Mouse (Mus musculus) hindbrain, embryonic 10.5 days (tissue): ENCODE data around the gene Gpc4. TPM values are rescaled to one million over a fixed set of nuclear protein-coding genes. Genes with fewer than 3 reads are reported as not detected.

Source experiments
- DNase-seq: peaks from one replicate; pipeline ENCODE4 v3.0.0-alpha.2; 2017; ENCODE audit warnings: low spot score
- H3K27ac ChIP-seq: fragments of 300-500 bp; sonication (generic); 2 replicates; pipeline ENCODE4 v1.5.1; 2016; ENCODE audit warnings: mild to moderate bottlenecking, moderate library complexity
- H3K27me3 ChIP-seq: fragments of 300-500 bp; sonication (generic); 2 replicates; pipeline ENCODE4 v1.6.1; 2016; ENCODE audit warnings: mild to moderate bottlenecking; ENCODE audit not compliant: poor library complexity, insufficient read depth, severe bottlenecking
- H3K36me3 ChIP-seq: fragments of 300-500 bp; sonication (generic); 2 replicates; pipeline ENCODE4 v1.6.1; 2016; ENCODE audit warnings: mild to moderate bottlenecking, moderate library complexity
- H3K4me1 ChIP-seq: fragments of 300-500 bp; sonication (generic); replicated peaks from 2 replicates; pipeline ENCODE4 v1.6.1; 2016; ENCODE audit warnings: mild to moderate bottlenecking
- H3K4me3 ChIP-seq: fragments of 300-500 bp; sonication (generic); 2 replicates; pipeline ENCODE4 v1.5.1; 2016; ENCODE audit warnings: mild to moderate bottlenecking, moderate library complexity
- H3K9me3 ChIP-seq: fragments of 300-500 bp; sonication (generic); 2 replicates; pipeline ENCODE4 v1.6.1; 2016; ENCODE audit warnings: mild to moderate bottlenecking, moderate library complexity
- WGBS: fragments of 180-500 bp; shearing (Covaris S2); methylation state at CpG from one replicate; pipeline ENCODE4 v1.1.7; 2016; 5-methylcytosine and 5-hydroxymethylcytosine counted together
- polyA plus RNA-seq: library from polyadenylated mRNA; unstranded; fragments of >200 nt; fragmentation: Nextera tagmentation; extraction: Ambion mirVana; gene quantifications from 2 replicates; pipeline ENCODE4 v1.2.1, GENCODE M21; 2016

The Gpc4 gene
- 28.4 and 29.2 TPM in 2 replicates for polyA plus RNA-seq

DNA sequence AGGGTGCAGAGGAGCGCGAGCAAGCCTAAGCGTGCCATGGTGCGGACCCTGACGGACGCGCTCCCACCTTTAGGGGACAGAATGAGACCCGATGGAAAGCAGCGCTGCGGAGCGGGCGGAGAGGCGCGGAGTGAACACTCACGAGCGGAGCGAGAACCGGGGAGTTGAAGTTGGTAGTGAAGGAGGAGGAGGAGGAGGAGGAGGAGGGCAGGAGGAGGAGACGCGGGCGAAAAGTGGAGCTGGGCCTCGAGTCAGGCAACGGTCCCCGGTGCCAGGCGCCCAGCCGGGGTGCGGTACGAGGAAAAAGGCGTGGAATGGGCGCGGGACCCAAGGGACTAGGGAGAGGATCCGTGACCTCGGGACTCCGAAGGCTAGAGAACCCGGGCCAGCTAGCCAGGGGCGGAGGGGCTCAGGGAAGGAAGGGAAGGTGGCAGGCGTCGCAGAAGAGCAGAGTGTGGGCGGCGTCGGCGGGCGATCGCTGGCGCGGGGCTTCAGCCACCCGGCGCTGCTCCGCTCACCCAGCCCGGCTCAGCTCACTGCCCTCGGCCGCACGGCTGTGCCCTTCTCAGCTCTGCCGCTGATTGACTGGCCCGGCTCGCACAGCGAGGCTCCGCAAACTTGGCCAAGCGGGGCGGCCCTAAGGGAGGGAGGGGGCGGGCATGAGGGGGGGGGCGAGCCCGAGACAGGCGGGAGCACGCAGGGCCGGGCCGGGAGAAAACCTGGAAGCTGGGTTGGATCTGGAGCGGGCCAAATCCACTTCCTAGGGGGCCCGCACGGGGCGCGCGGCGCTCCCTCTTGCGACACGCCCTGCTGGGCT is at the start of gene Gpc4:
TSS of gene Gpc4 (minus strand) at position 515 of the 817 bp plus-strand sequence.
- H3K36me3 ChIP-seq: no peaks in the 10 kb centered on the region
- WGBS: 16% methylated on average over 76 of the region's 76 CpGs
- peaks cover 51% of the 10 kb centered on the region for H3K27me3 ChIP-seq
- peak within 1 kb of the TSS; percentile 62 for H3K4me3 ChIP-seq
- H3K27ac ChIP-seq: peak within 1 kb of the TSS; percentile 86
- peaks cover 18% of the 10 kb centered on the region; the same call in 1 of the 2 replicates for H3K4me1 ChIP-seq
- DNase-seq: peak; percentile 80
- no peaks in the 10 kb centered on the region for H3K9me3 ChIP-seq

DNA sequence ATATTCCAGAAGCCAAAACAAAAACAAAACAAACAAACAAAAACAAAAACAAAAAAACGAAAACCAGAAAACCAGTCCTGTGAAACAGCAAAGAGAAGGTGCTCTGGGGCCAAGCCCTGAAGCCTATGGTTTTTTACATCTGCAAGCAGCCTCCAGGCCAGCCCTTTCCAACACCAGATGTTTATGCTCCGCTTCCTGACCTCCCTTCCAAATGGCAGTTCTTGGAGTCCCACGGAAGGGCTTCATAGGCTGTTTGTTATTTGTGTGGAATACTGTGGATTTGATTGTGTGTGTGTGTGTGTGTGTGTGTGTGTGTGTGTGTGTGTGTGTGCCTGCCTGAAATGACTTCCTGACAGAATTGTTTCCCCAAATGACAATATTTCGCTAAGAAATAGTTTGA is 47.8 kb upstream of the Gpc4 start:
- no peak for DNase-seq

DNA sequence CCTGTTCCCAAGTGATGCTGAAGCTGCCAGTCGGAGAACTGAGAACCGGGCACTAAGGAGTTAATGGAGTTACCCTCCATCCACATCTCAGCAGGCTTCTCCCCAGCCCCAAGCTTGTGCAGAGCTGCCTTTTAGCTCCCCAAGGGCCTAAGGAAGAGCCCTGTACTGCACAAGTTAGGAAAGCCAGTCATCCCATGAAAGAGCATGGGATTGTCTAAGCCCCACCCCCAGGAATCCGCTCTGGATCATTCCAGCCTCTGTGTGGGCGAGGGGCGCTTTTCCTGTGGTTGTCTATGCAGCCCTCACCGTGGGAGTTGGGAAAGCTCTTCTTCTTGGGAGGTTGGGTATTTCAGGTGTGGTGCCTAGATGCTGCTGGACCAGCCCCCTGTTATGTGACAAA is 34.8 kb upstream of the Gpc4 start:
- no peaks in the 10 kb centered on the region for H3K9me3 ChIP-seq
- H3K4me3 ChIP-seq: no peak overlapping the region
- H3K27me3 ChIP-seq: peaks cover 8% of the 10 kb centered on the region
- 21% methylated on average over 6 of the region's 6 CpGs for WGBS
- H3K4me1 ChIP-seq: peaks cover 9% of the 10 kb centered on the region
- DNase-seq: peak; percentile 8
- H3K27ac ChIP-seq: no peak overlapping the region
- no peaks in the 10 kb centered on the region for H3K36me3 ChIP-seq

More for the DNA sequence above, 47.8 kb upstream of the Gpc4 start:
- Histone ChIP-seq H3K9me3 (no peaks in the 10 kb centered on the region), H3K36me3 (no peaks in the 10 kb centered on the region), H3K27ac (no peak overlapping the region), H3K4me3 (no peak overlapping the region), H3K27me3 (no peaks in the 10 kb centered on the region), H3K4me1 (no peaks in the 10 kb centered on the region)
- 79% methylated on average over 4 of the region's 4 CpGs for WGBS

DNA sequence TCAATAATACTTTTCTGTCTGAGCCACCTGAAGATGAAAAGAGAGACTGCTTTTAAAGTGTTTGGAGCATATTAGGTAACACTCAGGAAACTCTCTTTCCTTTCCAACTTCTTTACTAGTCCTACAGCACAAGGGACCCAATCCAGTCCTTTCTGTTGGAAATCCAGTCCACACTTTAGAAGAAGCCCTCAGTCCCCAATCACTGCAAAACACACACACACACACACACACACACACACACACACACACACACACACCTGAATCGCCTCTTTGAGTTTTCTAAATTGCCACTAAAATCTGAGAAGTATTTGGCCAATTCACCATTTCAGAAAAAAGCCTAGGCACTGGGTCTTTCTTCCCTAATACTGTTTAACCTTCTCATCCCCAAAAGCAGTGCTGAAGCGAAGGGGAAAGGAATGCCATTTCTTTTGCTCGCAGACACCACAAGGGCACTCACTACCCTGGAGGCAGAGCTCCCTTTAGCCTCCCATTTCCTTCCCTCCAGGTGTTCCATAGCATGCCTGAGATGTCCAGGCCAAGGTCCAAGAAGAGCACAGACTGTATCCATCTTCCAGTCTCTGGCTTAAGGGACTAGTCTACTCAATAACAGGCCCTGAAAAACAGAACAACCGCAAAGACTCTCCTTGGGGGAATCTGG is 28.4 kb upstream of the Gpc4 start:
- DNase-seq: peak; percentile 13
- no peak overlapping the region for H3K27ac ChIP-seq
- no peaks in the 10 kb centered on the region for H3K36me3 ChIP-seq
- H3K4me3 ChIP-seq: no peak overlapping the region
- WGBS: 25% methylated on average over 4 of the region's 4 CpGs
- H3K4me1 ChIP-seq: peaks cover 10% of the 10 kb centered on the region; the same call in 1 of the 2 replicates
- no peaks in the 10 kb centered on the region for H3K9me3 ChIP-seq
- H3K27me3 ChIP-seq: peaks cover 14% of the 10 kb centered on the region

DNA sequence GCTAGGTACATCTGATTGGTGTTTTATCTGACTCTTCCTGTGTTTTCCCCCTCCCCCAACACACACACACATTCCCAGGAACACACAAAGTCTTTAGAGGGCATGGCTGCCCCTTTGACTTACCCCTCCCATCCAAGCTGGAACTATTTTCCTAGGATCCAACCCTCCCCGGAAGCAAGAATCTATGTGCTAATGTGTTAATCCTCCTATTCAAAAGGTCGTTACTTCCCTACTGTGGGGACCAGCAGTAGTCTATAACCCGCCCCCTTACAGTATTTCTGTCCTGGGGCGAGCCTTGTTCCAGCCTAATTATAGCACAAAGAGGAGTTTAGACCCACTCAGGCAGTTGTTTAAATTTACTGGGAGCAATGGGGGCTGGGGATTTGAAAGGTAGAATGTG is 24.0 kb upstream of the Gpc4 start:
- Histone ChIP-seq H3K36me3 (no peaks in the 10 kb centered on the region), H3K4me3 (no peak overlapping the region), H3K27ac (no peak overlapping the region), H3K9me3 (no peaks in the 10 kb centered on the region), H3K4me1 (peaks cover 10% of the 10 kb centered on the region; the same call in 1 of the 2 replicates), H3K27me3 (peaks cover 26% of the 10 kb centered on the region)
- WGBS: 33% methylated on average over 4 of the region's 4 CpGs
- no peak for DNase-seq

DNA sequence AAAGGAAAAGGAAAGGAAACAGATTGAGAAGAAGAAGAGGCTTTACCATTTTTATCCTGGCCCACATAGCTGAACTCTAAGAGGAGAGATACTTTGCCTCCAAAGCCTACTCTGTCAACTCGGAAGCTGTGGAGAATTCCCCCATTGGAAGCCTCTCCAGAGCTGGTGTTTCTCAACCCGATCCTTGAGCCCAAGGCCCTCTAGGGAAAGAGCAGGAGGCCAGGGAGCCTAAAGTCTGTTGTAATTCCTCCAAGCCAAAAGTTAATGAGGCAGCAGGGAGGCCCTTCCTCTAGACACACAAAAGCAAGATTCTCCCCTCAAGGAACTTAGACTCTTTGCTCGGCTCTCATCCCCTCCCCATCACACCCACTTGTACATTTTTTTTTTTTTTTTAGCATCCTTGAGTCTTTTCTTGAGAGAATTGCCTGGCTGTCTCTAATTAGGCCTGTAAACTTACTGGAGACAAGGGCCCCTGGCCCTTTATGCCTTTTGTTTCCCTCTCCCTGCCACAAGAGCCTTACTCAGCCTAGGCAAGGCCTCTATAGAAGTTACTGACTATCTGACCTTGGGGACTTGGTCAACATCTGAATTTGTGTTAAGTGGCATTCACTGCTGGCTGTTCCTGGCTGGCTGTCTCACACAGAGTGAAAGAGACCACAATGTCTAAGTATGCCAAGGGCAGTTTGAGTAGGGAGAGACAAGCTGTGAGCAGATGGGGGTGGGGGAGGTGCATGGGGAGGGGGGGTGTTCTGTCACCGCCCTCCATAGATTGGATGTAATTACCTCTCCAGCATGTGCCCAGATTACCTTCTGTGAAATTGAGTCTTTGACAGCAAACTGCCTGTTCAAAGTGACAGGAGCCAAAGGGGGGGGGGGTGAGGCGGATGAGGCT is 18.7 kb upstream of the Gpc4 start:
- H3K9me3 ChIP-seq: no peaks in the 10 kb centered on the region
- no peak overlapping the region for H3K4me3 ChIP-seq
- 39% methylated on average over 5 of the region's 5 CpGs for WGBS
- no peak overlapping the region for H3K27ac ChIP-seq
- no peaks in the 10 kb centered on the region for H3K36me3 ChIP-seq
- peaks cover 24% of the 10 kb centered on the region for H3K27me3 ChIP-seq
- peaks cover 1% of the 10 kb centered on the region; the same call in 1 of the 2 replicates for H3K4me1 ChIP-seq
- DNase-seq: no peak

DNA sequence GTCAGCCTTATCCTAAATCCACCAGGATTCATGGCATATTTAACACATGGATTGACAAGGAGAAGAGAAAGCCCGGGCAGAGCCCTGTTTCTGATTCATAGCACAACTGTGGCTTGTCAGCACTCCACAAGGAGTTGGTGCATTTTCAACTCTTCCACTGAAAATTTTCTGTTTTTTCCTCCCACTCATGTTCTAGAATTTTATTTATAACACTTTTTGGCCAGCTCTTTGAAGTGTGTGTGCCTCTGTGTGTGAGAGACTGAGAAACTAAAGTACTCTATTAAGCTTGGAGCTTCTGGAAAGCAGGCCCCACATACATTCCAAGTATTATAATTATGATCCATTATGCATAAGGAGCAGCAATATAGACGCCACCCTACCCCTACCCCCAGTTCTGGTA is 16.3 kb upstream of the Gpc4 start:
- 80% methylated on average over 2 of the region's 2 CpGs for WGBS
- Histone ChIP-seq H3K4me1 (no peaks in the 10 kb centered on the region; the same call in 1 of the 2 replicates), H3K27ac (no peak overlapping the region), H3K4me3 (no peak overlapping the region), H3K36me3 (no peaks in the 10 kb centered on the region), H3K9me3 (no peaks in the 10 kb centered on the region), H3K27me3 (peaks cover 14% of the 10 kb centered on the region)
- DNase-seq: no peak

DNA sequence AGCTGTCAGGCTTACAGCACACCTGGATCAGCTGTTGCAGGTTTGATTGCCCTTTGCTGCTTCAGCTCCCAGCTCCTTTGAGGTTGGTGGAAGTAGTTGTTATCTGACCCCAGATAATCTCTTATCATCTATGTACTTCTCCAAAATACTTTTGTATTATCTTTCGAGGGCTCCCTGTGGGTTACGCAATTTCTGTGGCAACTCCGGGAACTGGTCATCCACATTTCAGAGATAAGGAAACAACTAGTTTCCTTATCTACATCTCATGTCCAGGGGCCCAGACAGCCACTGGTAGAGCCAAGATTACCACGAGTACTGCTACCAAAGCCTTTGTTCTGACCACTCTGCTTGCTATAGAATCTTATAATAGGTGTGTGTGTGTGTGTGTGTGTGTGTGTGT is 12.0 kb upstream of the Gpc4 start:
- Histone ChIP-seq H3K27ac (no peak overlapping the region), H3K9me3 (no peaks in the 10 kb centered on the region), H3K27me3 (peaks cover 9% of the 10 kb centered on the region), H3K4me1 (no peaks in the 10 kb centered on the region), H3K4me3 (no peak overlapping the region), H3K36me3 (no peaks in the 10 kb centered on the region)
- 84% methylated on average over 4 of the region's 4 CpGs for WGBS
- no peak for DNase-seq

DNA sequence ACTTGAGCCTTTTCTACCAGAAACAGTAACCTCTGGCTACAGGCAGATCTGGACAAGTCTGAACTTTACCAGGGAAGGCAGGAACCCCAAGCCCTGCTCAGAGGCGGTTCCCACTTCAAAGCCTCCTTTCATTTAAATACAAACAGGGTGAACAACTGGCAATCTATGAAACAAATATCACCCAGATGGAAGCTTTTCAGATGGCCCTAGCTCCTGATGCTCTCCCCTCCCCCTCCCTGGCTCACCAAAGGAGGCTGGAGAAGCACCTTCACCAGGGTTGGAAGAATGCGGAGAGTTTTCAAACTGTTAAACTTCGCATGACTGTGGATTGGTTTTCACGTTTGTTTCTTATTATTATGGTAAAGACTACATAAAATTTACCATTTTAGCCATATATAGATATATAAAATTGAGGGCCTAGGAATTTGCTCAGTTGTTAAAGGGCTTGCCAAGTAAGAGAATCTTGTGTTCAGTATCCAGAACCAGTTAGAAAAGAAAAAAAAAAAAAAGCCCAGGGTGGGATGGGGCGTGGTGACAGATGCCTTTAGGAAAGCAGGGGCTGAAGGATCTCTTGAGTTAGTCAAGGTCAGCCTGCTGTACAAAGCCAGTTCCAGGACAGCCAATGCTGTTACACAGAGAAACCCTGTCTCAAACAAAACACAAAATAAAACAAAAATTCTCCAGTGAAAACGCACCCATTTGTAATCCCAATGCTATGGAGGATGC is 2.6 kb upstream of the Gpc4 start:
- H3K4me3 ChIP-seq: no peak overlapping the region
- H3K9me3 ChIP-seq: no peaks in the 10 kb centered on the region
- no peaks in the 10 kb centered on the region for H3K36me3 ChIP-seq
- H3K27ac ChIP-seq: no peak overlapping the region
- H3K4me1 ChIP-seq: peaks cover 11% of the 10 kb centered on the region; the same call in 1 of the 2 replicates
- 52% methylated on average over 6 of the region's 6 CpGs for WGBS
- H3K27me3 ChIP-seq: peaks cover 44% of the 10 kb centered on the region
- no peak for DNase-seq

DNA sequence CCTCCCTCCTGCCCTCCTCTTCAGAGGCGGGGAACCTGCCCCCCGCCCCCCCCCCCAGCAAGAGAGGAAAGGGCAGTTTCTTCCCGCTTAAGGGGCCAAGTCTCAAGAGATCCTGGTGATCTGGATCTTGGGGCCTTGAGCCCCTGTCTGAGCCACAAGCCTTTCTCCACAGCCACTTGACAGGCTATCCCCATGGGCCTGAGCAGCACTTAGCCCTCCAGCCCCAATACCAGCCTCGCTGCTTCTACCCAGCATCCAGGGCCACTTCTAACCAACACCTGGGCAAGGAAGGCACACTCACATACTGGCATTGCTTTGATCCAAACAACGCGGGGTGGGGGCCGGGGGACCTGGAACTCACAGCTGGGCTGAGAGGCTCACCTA is 495 bp upstream of the Gpc4 start:
- Histone ChIP-seq H3K27ac (peak overlapping the region; percentile 86), H3K27me3 (peaks cover 51% of the 10 kb centered on the region), H3K9me3 (no peaks in the 10 kb centered on the region), H3K4me1 (peaks cover 18% of the 10 kb centered on the region; the same call in 1 of the 2 replicates), H3K36me3 (no peaks in the 10 kb centered on the region), H3K4me3 (peak overlapping the region; percentile 62)
- no peak for DNase-seq
- 31% methylated on average over 6 of the region's 7 CpGs for WGBS

DNA sequence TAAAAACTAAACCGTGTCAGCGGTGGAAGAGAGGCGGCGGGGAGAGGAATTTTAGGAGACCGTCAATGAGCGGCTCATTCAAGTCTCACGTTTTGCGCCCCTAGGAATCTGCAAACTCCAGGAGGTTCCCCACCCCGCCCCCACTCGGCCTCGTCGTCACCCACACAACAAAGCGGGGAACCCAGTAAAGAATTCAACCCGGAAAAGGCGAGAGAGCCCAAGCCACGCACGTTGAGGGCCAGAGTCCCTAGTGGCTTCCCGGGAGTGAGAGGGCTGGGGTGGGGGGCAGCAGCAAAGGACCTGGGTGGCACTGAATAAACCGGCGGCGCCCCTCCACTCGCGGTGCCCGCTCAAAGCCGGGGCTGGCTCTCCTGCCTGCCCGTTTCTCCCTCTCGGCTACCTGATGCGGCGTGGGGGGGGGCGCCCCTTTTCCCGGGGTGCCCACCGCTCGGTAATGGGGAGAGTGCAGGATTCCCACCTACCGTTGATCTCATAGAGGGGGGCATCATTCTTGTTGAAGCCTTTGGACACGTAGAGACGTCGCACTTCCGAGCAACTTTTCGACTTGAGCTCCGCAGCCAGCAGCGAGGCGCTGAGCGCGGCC is 816 bp downstream of the Gpc4 start:
- peak overlapping the region; percentile 86 for H3K27ac ChIP-seq
- 14% methylated on average over 44 of the region's 44 CpGs for WGBS
- peaks cover 18% of the 10 kb centered on the region; the same call in 1 of the 2 replicates for H3K4me1 ChIP-seq
- H3K27me3 ChIP-seq: peaks cover 51% of the 10 kb centered on the region
- H3K36me3 ChIP-seq: no peaks in the 10 kb centered on the region
- no peaks in the 10 kb centered on the region for H3K9me3 ChIP-seq
- H3K4me3 ChIP-seq: peak overlapping the region; percentile 62
- peak; percentile 17 for DNase-seq
